Mouse (Mus musculus) lung, postnatal 36 days (tissue): ENCODE results near the gene Aqp6.

Experiments used
- DNase-seq: peaks from one replicate; pipeline ENCODE4 v3.0.0; 2022; ENCODE audit warnings: mixed read lengths

Aqp6 gene

GRCm38 (mm10) chr15:99649067-99649761, 48.0 kb downstream of the Aqp6 start:
- no peak for DNase-seq

DNA sequence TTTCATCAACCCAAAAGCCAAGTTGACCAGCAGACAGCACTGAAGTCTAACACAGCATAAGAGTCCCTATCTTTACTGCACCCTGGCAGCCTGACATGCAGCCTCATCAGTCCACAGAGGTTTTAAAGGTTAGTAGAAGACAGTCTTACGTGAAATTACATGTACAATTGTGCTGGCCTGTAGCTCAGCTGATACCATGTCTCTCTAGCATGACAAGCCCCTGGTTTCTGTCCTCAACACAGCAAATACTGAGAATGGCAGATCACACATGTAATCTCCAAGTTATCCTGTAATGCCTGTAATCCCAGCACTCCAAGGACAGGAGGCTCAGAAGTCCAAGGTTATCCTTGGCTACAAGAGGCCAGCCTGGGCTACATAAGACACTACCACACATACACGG, 49.1 kb downstream of the Aqp6 start:
- DNase-seq = no peak

GRCm38 (mm10) chr15:99651163-99651872, 50.1 kb downstream of the Aqp6 start, which contains the start of gene Racgap1:
Gene Racgap1, minus strand, starts transcription at chr15:99651656.
- DNase-seq = peak; percentile 99

DNA sequence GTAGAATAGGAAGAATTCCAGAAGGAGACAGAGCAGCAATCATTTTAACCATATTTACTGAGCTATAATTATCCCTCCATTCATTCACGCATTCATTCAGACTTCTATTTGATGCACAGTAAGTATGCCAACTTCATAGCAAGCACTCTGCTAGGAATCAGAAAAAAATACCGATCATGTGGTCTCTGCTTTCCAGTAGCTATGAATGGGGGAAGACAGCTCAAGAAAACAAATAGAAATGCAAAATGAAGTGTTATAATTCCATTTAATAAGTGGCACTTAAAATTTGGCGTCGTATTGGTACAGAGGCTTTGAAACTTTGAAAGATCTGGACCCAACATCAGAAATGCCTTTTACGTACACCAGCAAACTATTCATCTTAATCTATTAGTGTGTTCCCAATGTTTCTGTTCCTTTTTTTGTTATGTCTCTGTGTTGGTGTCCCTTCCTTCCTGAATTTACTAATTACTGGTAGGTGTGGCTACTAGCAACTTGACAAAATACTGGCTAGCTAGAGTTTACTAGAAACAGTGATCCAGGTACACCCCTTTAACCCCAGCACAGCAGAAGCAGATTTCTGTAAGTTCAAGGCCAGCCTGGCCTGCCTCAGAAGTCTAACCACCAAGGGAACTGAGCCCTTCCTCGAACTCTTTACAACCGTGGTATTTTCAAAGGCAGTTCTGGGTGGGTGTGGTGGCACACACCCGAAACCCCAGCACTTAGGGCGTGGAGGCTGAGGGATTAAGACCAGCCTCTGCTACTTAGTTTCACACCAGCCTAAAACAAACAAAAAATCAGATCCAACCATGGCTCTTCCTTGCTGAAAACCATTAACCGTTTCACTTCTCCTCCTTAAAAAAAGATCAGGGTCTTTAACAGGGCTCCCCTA, 51.0 kb downstream of the Aqp6 start:
- DNase-seq = no peak

DNA sequence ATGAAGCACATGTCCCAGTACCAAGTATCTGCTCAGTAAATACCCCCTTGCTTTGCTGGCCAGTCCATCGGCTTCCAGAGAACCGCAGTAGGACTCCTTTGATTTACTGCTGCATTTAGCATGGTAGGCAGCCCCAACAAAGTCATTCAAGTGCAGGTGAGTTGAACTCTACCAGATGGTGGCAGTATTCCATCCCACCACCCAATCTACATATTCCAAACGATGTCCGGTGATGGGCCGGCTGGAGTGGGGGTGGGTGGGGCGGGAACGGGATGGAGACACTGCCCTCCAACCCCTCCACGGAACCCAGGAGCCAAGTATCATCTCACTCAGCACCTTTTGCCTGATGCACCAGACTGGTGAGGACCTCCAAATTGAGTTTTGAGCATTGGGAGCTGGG, 52.1 kb downstream of the Aqp6 start:
- DNase-seq = peak; percentile 41

- no peak for DNase-seq
These were observed 52.7 kb downstream of the Aqp6 start for GRCm38 (mm10) chr15:99653876-99654275.
